Mouse (Mus musculus): Measurements from ENCODE around the gene Nav2.

GRCm38 (mm10) chr7:48902454-48902853 lies 6.1 kb upstream of the Nav2 start:
- TF ChIP-seq POLR2A (IDR thresholded peaks at IDR 0.05; ENCODE audit: insufficient read depth, low read depth, low read length) (no peak), CTCF (IDR thresholded peaks at IDR 0.05) (no peak)

All from heart, adult 2 months (tissue).